Mouse (Mus musculus) E14TG2a.4 (cell line): ENCODE measurements around the gene Perm1.

ENCODE experiments used
- H3K27me3 ChIP-seq: 2 replicates; pipeline ENCODE4 v1.6.1; 2014; ENCODE audit warnings: low read length, control low read depth; ENCODE audit not compliant: insufficient read depth
- H3K36me3 ChIP-seq: 2 replicates; pipeline ENCODE4 v1.6.1; 2014; ENCODE audit warnings: low read length, control low read depth; ENCODE audit not compliant: insufficient read depth
- H3K4me1 ChIP-seq: replicated peaks from 2 replicates; pipeline ENCODE4 v1.6.1; 2014; ENCODE audit warnings: low read depth, low read length, control low read depth
- H3K4me3 ChIP-seq: replicated peaks from 2 replicates; pipeline ENCODE4 v1.5.1; 2014; ENCODE audit warnings: mild to moderate bottlenecking, low read length
- H3K9me3 ChIP-seq: 2 replicates; pipeline ENCODE4 v1.6.1; 2014; ENCODE audit warnings: low read length, control low read depth
- CTCF ChIP-seq: conservative IDR thresholded peaks from 2 replicates; pipeline ENCODE4 v1.5.1; 2014; ENCODE audit warnings: low read length
- NANOG ChIP-seq: IDR thresholded peaks from 2 replicates; pipeline ENCODE4 v1.6.1; 2014; ENCODE audit warnings: borderline replicate concordance, low read length, mixed read lengths
- POU5F1 ChIP-seq: IDR thresholded peaks from 2 replicates; pipeline ENCODE4 v1.6.1; 2014; ENCODE audit warnings: low read length, borderline replicate concordance

Perm1 gene

GRCm38 (mm10) chr4:156252140-156252539 lies 36.5 kb downstream of the Perm1 start:
- H3K36me3 ChIP-seq: peaks cover 43% of the 10 kb centered on the region
- H3K9me3 ChIP-seq: peaks cover 47% of the 10 kb centered on the region
- H3K4me1 ChIP-seq: peaks cover 31% of the 10 kb centered on the region
- TF ChIP-seq NANOG (no peak), CTCF (no peak), POU5F1 (no peak)
- H3K4me3 ChIP-seq: no peak overlapping the region
- H3K27me3 ChIP-seq: peaks cover 17% of the 10 kb centered on the region

DNA sequence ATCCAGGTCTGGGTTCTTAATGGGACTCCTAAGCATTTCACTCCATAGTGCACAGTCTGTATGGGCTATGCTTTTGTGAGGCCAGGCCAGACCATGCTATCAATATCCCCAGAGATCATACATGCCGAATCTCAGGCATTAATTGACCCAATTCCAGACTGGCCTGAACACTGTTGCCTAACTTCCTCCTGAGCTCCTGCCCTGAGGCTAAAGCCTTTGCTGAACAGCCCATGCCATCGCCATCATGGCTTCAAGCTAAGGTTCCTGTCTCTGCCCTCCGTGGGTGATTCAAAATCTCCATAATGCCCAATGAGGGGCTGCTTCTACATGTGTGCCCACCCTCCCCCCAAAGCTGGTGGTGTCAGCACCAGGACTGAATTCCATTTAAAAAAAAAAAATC lies 37.0 kb downstream of the Perm1 start:
- Histone ChIP-seq H3K4me1 (peaks cover 31% of the 10 kb centered on the region), H3K4me3 (no peak overlapping the region), H3K27me3 (peaks cover 17% of the 10 kb centered on the region), H3K36me3 (peaks cover 38% of the 10 kb centered on the region), H3K9me3 (peaks cover 42% of the 10 kb centered on the region)
- TF ChIP-seq NANOG (no peak), CTCF (no peak), POU5F1 (no peak)

- Histone ChIP-seq H3K4me3 (no peak overlapping the region), H3K36me3 (peaks cover 34% of the 10 kb centered on the region), H3K27me3 (peaks cover 17% of the 10 kb centered on the region), H3K4me1 (peaks cover 31% of the 10 kb centered on the region), H3K9me3 (peaks cover 38% of the 10 kb centered on the region)
- TF ChIP-seq CTCF (no peak), POU5F1 (no peak), NANOG (no peak)
Observed at GRCm38 (mm10) chr4:156253043-156253442, 37.4 kb downstream of the Perm1 start.

DNA sequence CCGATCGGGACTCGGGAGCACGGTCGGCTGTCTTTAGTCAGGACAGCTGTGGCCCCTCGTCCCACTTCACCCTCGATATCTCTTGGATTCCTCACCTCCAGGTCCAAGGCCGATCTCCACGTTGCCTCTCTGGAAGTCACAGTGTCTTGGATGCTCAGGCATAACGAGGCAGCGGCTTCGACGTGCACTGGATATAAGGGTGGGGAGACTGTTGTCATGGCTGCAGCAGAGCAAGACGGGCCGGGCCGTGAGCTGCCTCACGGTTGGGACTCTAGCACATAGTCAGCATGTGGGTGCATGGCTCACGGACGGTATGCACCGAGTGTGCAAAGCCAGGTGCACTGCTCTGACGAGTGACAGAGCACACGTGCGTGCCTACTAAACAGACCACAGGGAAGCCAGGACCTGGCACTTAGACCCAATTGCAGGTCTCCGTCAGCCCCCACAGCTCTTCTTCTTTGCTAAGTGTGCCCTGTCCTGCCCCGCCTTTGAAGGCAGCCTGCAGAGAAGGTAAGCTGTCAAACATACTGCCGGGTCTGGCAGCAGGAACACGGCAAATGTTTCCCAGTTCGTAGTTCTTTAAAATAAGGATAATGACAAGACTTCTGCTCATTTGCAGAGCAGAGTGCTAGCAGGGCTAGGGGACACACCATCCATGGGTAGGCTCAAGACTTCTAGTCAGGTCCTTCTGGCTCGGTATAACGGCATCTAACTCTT lies 38.9 kb downstream of the Perm1 start:
- Histone ChIP-seq H3K27me3 (peaks cover 17% of the 10 kb centered on the region), H3K4me1 (peaks cover 25% of the 10 kb centered on the region), H3K36me3 (peaks cover 19% of the 10 kb centered on the region), H3K9me3 (peaks cover 23% of the 10 kb centered on the region), H3K4me3 (peak overlapping the region; percentile 29; the same call in 1 of the 2 replicates)
- no peak for TF ChIP-seq POU5F1
- no peak for TF ChIP-seq NANOG
- TF ChIP-seq CTCF: no peak

GRCm38 (mm10) chr4:156255078-156255839 lies 39.6 kb downstream of the Perm1 start, which contains the start of gene Samd11:
Gene Samd11, minus strand, starts transcription at chr4:156255657.
- Histone ChIP-seq H3K9me3 (peaks cover 16% of the 10 kb centered on the region), H3K4me3 (peak within 1 kb of the TSS; percentile 29), H3K4me1 (peaks cover 18% of the 10 kb centered on the region), H3K36me3 (peaks cover 12% of the 10 kb centered on the region), H3K27me3 (peaks cover 17% of the 10 kb centered on the region)
- no peak for TF ChIP-seq NANOG
- TF ChIP-seq POU5F1: no peak
- TF ChIP-seq CTCF: no peak
